In the genomic region with DNA sequence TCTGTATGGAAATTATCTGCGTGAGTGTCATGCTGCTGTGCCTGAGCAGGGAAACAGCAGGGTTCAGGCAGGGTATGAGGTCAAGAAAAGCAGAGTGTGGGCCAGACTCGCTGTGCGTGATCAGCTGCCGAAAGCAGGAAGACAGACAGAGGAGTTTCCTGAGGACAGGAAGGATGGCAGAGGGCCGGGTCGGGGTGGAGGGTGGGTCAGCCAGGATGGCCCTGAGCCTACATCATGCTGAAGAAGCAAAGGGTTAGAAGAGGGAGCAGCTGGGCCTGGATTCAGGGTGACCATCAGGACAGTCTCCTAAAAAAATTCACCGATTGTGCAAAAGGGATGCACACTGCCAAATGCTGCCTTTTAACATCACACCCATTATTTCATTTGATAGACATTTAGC, we compare ENCODE assay signal across 13 mouse cellular contexts. TPM values are rescaled to one million over a fixed set of nuclear protein-coding genes. Genes with fewer than 3 reads are reported as not detected.
DNase-seq lines count a peak whose midpoint lies in the region.
"Had no signal": no experiment of that assay in that cellular context is flagged by ENCODE, and none has a peak within 500 bp of the region (broad histone marks: within the 10 kb centered on the region; RNA-seq: fewer than 3 reads in every experiment).

No protein-coding gene starts in this region.

- DNase-seq in adrenal gland, adult 2 months: peak; percentile 18
- no peak for DNase-seq in adrenal gland, postnatal 4 days (ENCODE audit: low spot score in 2 of 2)
- DNase-seq in gastrocnemius, postnatal 10 days: peak; percentile 4
- DNase-seq in gastrocnemius, adult 8-10 months (ENCODE audit: low spot score in 2 of 2): no peak
- DNase-seq in ovary, postnatal 36 days (ENCODE audit: low spot score): peak; percentile 4
- no peak for DNase-seq in ovary, postnatal 14 days (ENCODE audit: low spot score)
- DNase-seq in lung, postnatal 4 days: peak; percentile 34 to 80
- no peak for DNase-seq in spleen, adult 12 weeks (ENCODE audit: low spot score)
- DNase-seq: forebrain, postnatal 0 days; thymus, adult 2 months had no signal

RNA-seq across cellular contexts. Expression of gene Wnt2, which starts 38.8 kb away (rescaled TPM):
- total RNA-seq in adrenal gland, adult 2 months (2021): under 1 TPM; 0.41 to 0.58 TPM
- 0.48 and 0.49 TPM in 2 replicates for polyA plus RNA-seq in adrenal gland, adult 2 months (2012; rRNA removed)
- total RNA-seq in adrenal gland, postnatal 4 days (2021): under 1 TPM; 0.67 to 0.85 TPM
- 1 to 10 TPM in 1 of 2 experiments, under 1 TPM in 1; 0.54 to 1.2 TPM for total RNA-seq in gastrocnemius, postnatal 10 days (2021)
- under 1 TPM in 2 of 4 experiments, not detected in 2; 0.21 to 0.34 TPM for total RNA-seq in gastrocnemius, adult 8-10 months (2022)
- total RNA-seq: hematopoietic stem cell, adult 5-6 weeks; megakaryocyte, adult 5-6 weeks; neutrophil, adult 5-6 weeks had no signal

Comparison
In these comparisons a context has a peak if more than half of its experiments do, and no peak if none do; other contexts are left out.
1. DNase-seq: peak in adrenal gland, adult 2 months (single experiment), gastrocnemius, postnatal 10 days (single experiment), ovary, postnatal 36 days (single experiment) and lung, postnatal 4 days (2 of 2); none in adrenal gland, postnatal 4 days (0 of 2), gastrocnemius, adult 8-10 months (0 of 2), ovary, postnatal 14 days (single experiment) and spleen, adult 12 weeks (single experiment).